36 mouse cellular contexts compared by ENCODE assay signal in genomic region chr11:69909174-69909573, GRCm38 (mm10). TPM values are rescaled to one million over a fixed set of nuclear protein-coding genes. Genes with fewer than 3 reads are reported as not detected.
"Had no signal": no experiment of that assay in that cellular context is flagged by ENCODE, and none has a peak within 500 bp of the region (broad histone marks: within the 10 kb centered on the region; RNA-seq: fewer than 3 reads in every experiment).

No protein-coding gene starts in this region.

- DNase-seq: left cerebral cortex, postnatal 4 days; liver; liver, embryonic 13.5 days; liver, postnatal 0 days; lung, adult 18-20 months; lung, adult 2 months; lung, embryonic 14.5 days; lung, postnatal 10 days; lung, postnatal 14 days; lung, postnatal 36 days; lung, postnatal 4 days; midbrain, embryonic 14.5 days had no signal

- H3K9ac ChIP-seq: limb, embryonic 12.5 days; limb, embryonic 13.5 days; limb, embryonic 15.5 days; liver, embryonic 12.5 days; liver, embryonic 13.5 days; liver, embryonic 14.5 days; liver, embryonic 15.5 days; liver, postnatal 0 days; lung, embryonic 14.5 days; lung, embryonic 15.5 days; midbrain, embryonic 12.5 days; midbrain, embryonic 13.5 days; midbrain, embryonic 15.5 days; neural tube, embryonic 12.5 days had no signal

- H3K4me2 ChIP-seq: limb, embryonic 12.5 days; limb, embryonic 13.5 days; limb, embryonic 15.5 days; liver, embryonic 11.5 days; liver, embryonic 12.5 days; liver, embryonic 13.5 days; liver, embryonic 15.5 days; lung, embryonic 14.5 days; lung, embryonic 15.5 days; midbrain, embryonic 11.5 days; midbrain, embryonic 12.5 days; midbrain, embryonic 13.5 days; midbrain, embryonic 15.5 days; neural tube, embryonic 12.5 days had no signal

- ATAC-seq: liver, embryonic 12.5 days; liver, postnatal 0 days; lung, postnatal 0 days; midbrain, embryonic 13.5 days; midbrain, embryonic 15.5 days; midbrain, embryonic 16.5 days had no signal

- H3K4me3 ChIP-seq: limb, embryonic 10.5 days; limb, embryonic 12.5 days; limb, embryonic 13.5 days; limb, embryonic 15.5 days; liver, embryonic 12.5 days; liver, embryonic 13.5 days; liver, embryonic 15.5 days; lung, embryonic 15.5 days; megakaryocyte, embryonic 14.5 days; midbrain, embryonic 10.5 days; midbrain, embryonic 12.5 days; midbrain, embryonic 13.5 days; midbrain, embryonic 15.5 days; myocyte; neural tube, embryonic 12.5 days had no signal

- H3K27me3 ChIP-seq: limb, embryonic 12.5 days; limb, embryonic 13.5 days; limb, embryonic 15.5 days; liver, embryonic 12.5 days; liver, embryonic 13.5 days; liver, embryonic 15.5 days; lung, embryonic 15.5 days; megakaryocyte, embryonic 14.5 days; midbrain, embryonic 12.5 days; midbrain, embryonic 13.5 days; midbrain, embryonic 15.5 days; neural tube, embryonic 12.5 days had no signal

- H3K27ac ChIP-seq: limb, embryonic 10.5 days; limb, embryonic 12.5 days; limb, embryonic 13.5 days; limb, embryonic 15.5 days; liver, embryonic 12.5 days; liver, embryonic 13.5 days; liver, embryonic 14.5 days; lung, embryonic 15.5 days; macrophage; midbrain, embryonic 10.5 days; midbrain, embryonic 12.5 days; midbrain, embryonic 13.5 days; midbrain, embryonic 15.5 days; neural tube, embryonic 12.5 days had no signal

- H3K9me3 ChIP-seq: limb, embryonic 10.5 days; limb, embryonic 12.5 days; limb, embryonic 13.5 days; limb, embryonic 15.5 days; liver, embryonic 12.5 days; liver, embryonic 13.5 days; liver, embryonic 15.5 days; lung, embryonic 15.5 days; megakaryocyte, embryonic 14.5 days; midbrain, embryonic 10.5 days; midbrain, embryonic 12.5 days; midbrain, embryonic 13.5 days; midbrain, embryonic 15.5 days; neural tube, embryonic 12.5 days had no signal

RNA-seq across cellular contexts. Expression of gene 2810408A11Rik, which starts 8.4 kb away (rescaled TPM):
- total RNA-seq: monocyte, adult 5-6 weeks had no signal
- polyA plus RNA-seq: macrophage had no signal

RNA-seq across cellular contexts. Expression of gene Acap1, which starts 13.8 kb away (rescaled TPM):
- total RNA-seq: left cerebral cortex, postnatal 14 days; left cerebral cortex, postnatal 25 days; midbrain, postnatal 0 days had no signal
